Mouse (Mus musculus) lung, adult 2 months (tissue): Measurements from ENCODE around the gene Ppm1f.

Experiments
- CTCF ChIP-seq: fragments of 200-500 bp; IDR thresholded peaks from 2 replicates; pipeline ENCODE4 v1.5.1; 2011; ENCODE audit warnings: mild to moderate bottlenecking, low read length, control low read depth; ENCODE audit not compliant: insufficient read depth
- POLR2A ChIP-seq: fragments of 200-500 bp; IDR thresholded peaks from 2 replicates; pipeline ENCODE4 v1.6.1; 2011; ENCODE audit warnings: low read depth, mild to moderate bottlenecking, control low read depth, low read length, borderline replicate concordance; ENCODE audit errors: extremely low read depth

DNA sequence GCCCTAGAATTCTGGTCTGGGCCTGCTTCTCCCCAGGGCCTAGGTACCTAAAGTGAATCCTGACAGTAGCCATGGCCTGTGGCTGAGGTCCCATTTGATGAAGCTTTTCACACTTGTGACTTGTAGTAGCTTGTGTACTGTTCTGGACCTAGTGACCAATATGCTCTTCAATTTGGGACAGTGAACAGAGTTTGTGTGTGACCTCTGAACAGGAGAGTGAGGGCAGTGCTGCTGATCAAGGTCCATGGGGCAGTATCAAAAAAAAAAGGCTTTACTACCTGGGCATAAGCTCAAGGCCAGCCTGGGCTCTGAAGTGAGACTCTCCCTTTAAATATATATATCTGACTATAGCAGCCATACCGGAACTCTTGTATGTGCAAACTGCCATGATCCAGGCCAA lies 7.9 kb upstream of the Ppm1f start:
- TF ChIP-seq CTCF (no peak), POLR2A (no peak)
